In the genomic region with DNA sequence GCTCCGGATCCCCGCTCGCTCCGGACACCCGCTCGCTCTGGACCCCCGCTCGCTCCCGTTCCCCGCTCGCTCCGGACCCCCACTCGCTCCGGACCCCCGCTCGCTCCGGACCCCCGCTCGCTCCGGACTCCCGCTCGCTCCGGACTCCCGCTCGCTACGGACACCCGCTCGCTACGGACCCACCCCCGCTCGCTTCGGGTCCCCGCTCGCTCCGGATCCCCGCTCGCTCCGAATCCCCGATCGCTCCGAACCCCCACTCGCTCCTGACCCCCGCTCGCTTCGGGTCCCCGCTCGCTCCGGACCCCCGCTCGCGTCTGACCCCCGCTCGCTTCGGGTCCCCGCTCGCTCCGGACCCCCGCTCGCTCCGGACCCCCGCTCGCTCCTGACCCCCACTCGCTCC, we compare ENCODE assay signal across 11 mouse cellular contexts. TPM values are rescaled to one million over a fixed set of nuclear protein-coding genes. Genes with fewer than 3 reads are reported as not detected.
DNase-seq lines count a peak whose midpoint lies in the region; ATAC-seq and TF ChIP-seq lines count a peak whose summit lies in the region.
"Not testable (repeated sequence)": the region's sequence is repeated elsewhere in the genome, so short reads cannot be mapped to it uniquely, and the experiment has no call there.
"Had no signal": no experiment of that assay in that cellular context is flagged by ENCODE, and none has a peak within 500 bp of the region (broad histone marks: within the 10 kb centered on the region; RNA-seq: fewer than 3 reads in every experiment).

No protein-coding gene starts in this region.

- TF ChIP-seq POLR2A in testis, adult 2 months (IDR thresholded peaks at IDR 0.05; ENCODE audit: control insufficient read depth, low read depth, low read length), result not testable (repeated sequence)

- peaks cover 60% of the 10 kb centered on the region for H3K27me3 ChIP-seq in embryonic facial prominence, embryonic 12.5 days
- peaks cover 73% of the 10 kb centered on the region for H3K27me3 ChIP-seq in hindbrain, embryonic 12.5 days
- peaks cover 63% of the 10 kb centered on the region for H3K27me3 ChIP-seq in kidney, embryonic 15.5 days
- H3K27me3 ChIP-seq in limb, embryonic 15.5 days, result peaks cover 67% of the 10 kb centered on the region
- H3K27me3 ChIP-seq in lung, embryonic 16.5 days (ENCODE audit: control insufficient read depth, insufficient read depth, low read depth, low read length), result peaks cover 41% of the 10 kb centered on the region
- H3K27me3 ChIP-seq in neural tube, embryonic 12.5 days (replicated peaks), result peaks cover 73% of the 10 kb centered on the region
- not testable (repeated sequence) for H3K27me3 ChIP-seq in testis, adult 2 months (ENCODE audit: control insufficient read depth, insufficient read depth, low read length)

- H3K36me3 ChIP-seq in embryonic facial prominence, embryonic 12.5 days; hindbrain, embryonic 12.5 days; kidney, embryonic 15.5 days; limb, embryonic 15.5 days; lung, embryonic 16.5 days (ENCODE audit: control insufficient read depth, insufficient read depth, low read length); neural tube, embryonic 12.5 days; testis, adult 2 months (ENCODE audit: control insufficient read depth, insufficient read depth, low read length): not testable (repeated sequence)

- not testable (repeated sequence) for H3K9me3 ChIP-seq in embryonic facial prominence, embryonic 12.5 days; hindbrain, embryonic 12.5 days (replicated peaks); kidney, embryonic 15.5 days (replicated peaks); limb, embryonic 15.5 days; lung, embryonic 16.5 days (ENCODE audit: control insufficient read depth, low read length); neural tube, embryonic 12.5 days

- peak overlapping the region; percentile 94 for H3K4me2 ChIP-seq in embryonic facial prominence, embryonic 12.5 days (replicated peaks)
- H3K4me2 ChIP-seq in hindbrain, embryonic 12.5 days (replicated peaks), result peak overlapping the region; percentile 96
- H3K4me2 ChIP-seq in kidney, embryonic 15.5 days, result peak overlapping the region; percentile 94
- peak overlapping the region; percentile 91 for H3K4me2 ChIP-seq in limb, embryonic 15.5 days
- H3K4me2 ChIP-seq in lung, embryonic 16.5 days (ENCODE audit: low read depth, low read length), result peak overlapping the region; percentile 92
- peak overlapping the region; percentile 95 for H3K4me2 ChIP-seq in neural tube, embryonic 12.5 days (replicated peaks)

- not testable (repeated sequence) for ATAC-seq in embryonic facial prominence, embryonic 12.5 days (ENCODE audit: insufficient number of reproducible peaks, insufficient read depth, low FRiP score, low TSS enrichment); hindbrain, embryonic 12.5 days (ENCODE audit: low FRiP score); kidney, embryonic 15.5 days (replicated peaks; ENCODE audit: low FRiP score); limb, embryonic 15.5 days (ENCODE audit: insufficient number of reproducible peaks, low FRiP score, low TSS enrichment, low read depth); lung, embryonic 16.5 days (ENCODE audit: low read depth); neural tube, embryonic 12.5 days (ENCODE audit: low FRiP score, low read depth)

- not testable (repeated sequence) for H3K4me1 ChIP-seq in embryonic facial prominence, embryonic 12.5 days; lung, embryonic 16.5 days (replicated peaks; ENCODE audit: control insufficient read depth, insufficient read depth, low read length); neural tube, embryonic 12.5 days; testis, adult 2 months (ENCODE audit: control insufficient read depth, insufficient read depth, low read length)
- peaks cover 10% of the 10 kb centered on the region for H3K4me1 ChIP-seq in hindbrain, embryonic 12.5 days
- H3K4me1 ChIP-seq in kidney, embryonic 15.5 days, result peaks cover 27% of the 10 kb centered on the region
- peaks cover 27% of the 10 kb centered on the region for H3K4me1 ChIP-seq in limb, embryonic 15.5 days

- H3K4me3 ChIP-seq in embryonic facial prominence, embryonic 12.5 days, result peak overlapping the region; percentile 47
- H3K4me3 ChIP-seq in gastrocnemius, adult 2 months, result peak overlapping the region; percentile 72
- H3K4me3 ChIP-seq in hindbrain, embryonic 12.5 days, result peak overlapping the region; percentile 50
- H3K4me3 ChIP-seq in kidney, embryonic 15.5 days (replicated peaks), result peak overlapping the region; percentile 54
- H3K4me3 ChIP-seq in limb, embryonic 15.5 days, result peak overlapping the region; percentile 43
- H3K4me3 ChIP-seq in lung, embryonic 16.5 days (ENCODE audit: low read length), result peak overlapping the region; percentile 54
- peak overlapping the region; percentile 51 for H3K4me3 ChIP-seq in neural tube, embryonic 12.5 days
- peak overlapping the region; percentile 15; the same call in 1 of the 2 replicates for H3K4me3 ChIP-seq in testis, adult 2 months (ENCODE audit: control insufficient read depth, low read depth, low read length)

- WGBS in embryonic facial prominence, embryonic 12.5 days, result 2% methylated on average over 54 of the region's 63 CpGs
- 1% methylated on average over 51 of the region's 63 CpGs for whole genome bisulfite sequencing in hindbrain, embryonic 12.5 days
- WGBS in kidney, embryonic 15.5 days, result 1% methylated on average over 54 of the region's 63 CpGs
- WGBS in limb, embryonic 15.5 days, result under 1% methylated on average over 62 of the region's 63 CpGs
- WGBS in lung, embryonic 16.5 days, result under 1% methylated on average over 36 of the region's 63 CpGs
- under 1% methylated on average over 61 of the region's 63 CpGs for WGBS in neural tube, embryonic 12.5 days

- not testable (repeated sequence) for H3K27ac ChIP-seq in embryonic facial prominence, embryonic 12.5 days; hindbrain, embryonic 12.5 days; kidney, embryonic 15.5 days; limb, embryonic 15.5 days; lung, embryonic 16.5 days (ENCODE audit: low read length); neural tube, embryonic 12.5 days; testis, adult 2 months (ENCODE audit: control insufficient read depth, insufficient read depth, low read depth, low read length)
- peak overlapping the region; percentile 74 for H3K27ac ChIP-seq in gastrocnemius, adult 2 months

- DNase-seq in gastrocnemius, adult 2 months, result not testable (repeated sequence)

- H3K9ac ChIP-seq in embryonic facial prominence, embryonic 12.5 days, result peak overlapping the region; percentile 42; the same call in 1 of the 2 replicates
- H3K9ac ChIP-seq in hindbrain, embryonic 12.5 days, result peak overlapping the region; percentile 53
- peak overlapping the region; percentile 41 for H3K9ac ChIP-seq in kidney, embryonic 15.5 days
- peak overlapping the region; percentile 14; the same call in 1 of the 2 replicates for H3K9ac ChIP-seq in limb, embryonic 15.5 days
- H3K9ac ChIP-seq in lung, embryonic 16.5 days (ENCODE audit: low read length), result peak overlapping the region; percentile 57
- peak overlapping the region; percentile 40; the same call in 1 of the 2 replicates for H3K9ac ChIP-seq in neural tube, embryonic 12.5 days

- not testable (repeated sequence) for TF ChIP-seq CTCF in gastrocnemius, adult 2 months (IDR thresholded peaks at IDR 0.05); testis, adult 2 months (IDR thresholded peaks at IDR 0.05; ENCODE audit: control insufficient read depth, insufficient read depth, insufficient replicate concordance, low read depth, low read length)

- intact Hi-C loops in gastrocnemius, adult 2 months (cut with DNase I), result not testable (repeated sequence)

RNA-seq across cellular contexts. Expression of gene Slfn5, which starts 20.0 kb away (rescaled TPM):
- polyA plus RNA-seq in embryonic facial prominence, embryonic 12.5 days (2016; fragmentation: Nextera tagmentation; extraction: Ambion mirVana), result 1.2 and 1.3 TPM in 2 replicates
- total RNA-seq in gastrocnemius, adult 2 months (2021), result 10 to 100 TPM; 12.2 to 24.1 TPM
- 1.1 and 1.3 TPM in 2 replicates for polyA plus RNA-seq in hindbrain, embryonic 12.5 days (2016; fragmentation: Nextera tagmentation; extraction: Ambion mirVana)
- 7.4 and 9.8 TPM in 2 replicates for polyA plus RNA-seq in kidney, embryonic 15.5 days (2015; fragmentation: Nextera tagmentation; extraction: Ambion mirVana)
- polyA plus RNA-seq in limb, embryonic 15.5 days (2015; fragmentation: Nextera tagmentation; extraction: Ambion mirVana), result 3.1 and 3.4 TPM in 2 replicates
- 4.1 and 4.5 TPM in 2 replicates for polyA plus RNA-seq in lung, embryonic 16.5 days (2015; fragmentation: Nextera tagmentation; extraction: Ambion mirVana)
- 0.59 and 1.6 TPM in 2 replicates for polyA plus RNA-seq in neural tube, embryonic 12.5 days (2016; fragmentation: Nextera tagmentation; extraction: Ambion mirVana)
- 1.7 and 3.5 TPM in 2 replicates for polyA plus RNA-seq in testis, adult 2 months (2012; rRNA removed)

RNA-seq across cellular contexts. Expression of gene Unc45b, which starts 20.8 kb away (rescaled TPM):
- polyA plus RNA-seq in embryonic facial prominence, embryonic 12.5 days (2016; fragmentation: Nextera tagmentation; extraction: Ambion mirVana), result 8.2 and 8.6 TPM in 2 replicates
- total RNA-seq in gastrocnemius, adult 2 months (2021), result 100 to 1,000 TPM; 169 to 206 TPM
- 1.4 and 4.1 TPM in 2 replicates for polyA plus RNA-seq in hindbrain, embryonic 12.5 days (2016; fragmentation: Nextera tagmentation; extraction: Ambion mirVana)
- polyA plus RNA-seq in kidney, embryonic 15.5 days (2015; fragmentation: Nextera tagmentation; extraction: Ambion mirVana), result 6.0 and 7.1 TPM in 2 replicates
- 15.6 and 35.8 TPM in 2 replicates for polyA plus RNA-seq in limb, embryonic 15.5 days (2015; fragmentation: Nextera tagmentation; extraction: Ambion mirVana)
- 14.5 and 16.2 TPM in 2 replicates for polyA plus RNA-seq in lung, embryonic 16.5 days (2015; fragmentation: Nextera tagmentation; extraction: Ambion mirVana)
- polyA plus RNA-seq in neural tube, embryonic 12.5 days (2016; fragmentation: Nextera tagmentation; extraction: Ambion mirVana), result 5.4 TPM in 2 replicates
- 3.3 and 7.2 TPM in 2 replicates for polyA plus RNA-seq in testis, adult 2 months (2012; rRNA removed)

RNA-seq across cellular contexts. Expression of gene Nle1, which starts 22.9 kb away (rescaled TPM):
- 39.0 and 42.5 TPM in 2 replicates for polyA plus RNA-seq in embryonic facial prominence, embryonic 12.5 days (2016; fragmentation: Nextera tagmentation; extraction: Ambion mirVana)
- 10 to 100 TPM; 11.4 to 15.1 TPM for total RNA-seq in gastrocnemius, adult 2 months (2021)
- polyA plus RNA-seq in hindbrain, embryonic 12.5 days (2016; fragmentation: Nextera tagmentation; extraction: Ambion mirVana), result 32.1 and 32.7 TPM in 2 replicates
- 34.9 and 40.0 TPM in 2 replicates for polyA plus RNA-seq in kidney, embryonic 15.5 days (2015; fragmentation: Nextera tagmentation; extraction: Ambion mirVana)
- polyA plus RNA-seq in limb, embryonic 15.5 days (2015; fragmentation: Nextera tagmentation; extraction: Ambion mirVana), result 31.6 and 32.4 TPM in 2 replicates
- polyA plus RNA-seq in lung, embryonic 16.5 days (2015; fragmentation: Nextera tagmentation; extraction: Ambion mirVana), result 23.6 and 30.5 TPM in 2 replicates
- 29.6 and 31.5 TPM in 2 replicates for polyA plus RNA-seq in neural tube, embryonic 12.5 days (2016; fragmentation: Nextera tagmentation; extraction: Ambion mirVana)
- 9.6 and 9.7 TPM in 2 replicates for polyA plus RNA-seq in testis, adult 2 months (2012; rRNA removed)

RNA-seq across cellular contexts. Expression of gene Fndc8, which starts 39.2 kb away (rescaled TPM):
- polyA plus RNA-seq in embryonic facial prominence, embryonic 12.5 days (2016; fragmentation: Nextera tagmentation; extraction: Ambion mirVana), result 0.19 and 0.31 TPM in 2 replicates
- total RNA-seq in gastrocnemius, adult 2 months (2021), result not detected
- 0.65 and 0.68 TPM in 2 replicates for polyA plus RNA-seq in hindbrain, embryonic 12.5 days (2016; fragmentation: Nextera tagmentation; extraction: Ambion mirVana)
- polyA plus RNA-seq in kidney, embryonic 15.5 days (2015; fragmentation: Nextera tagmentation; extraction: Ambion mirVana), result 0.18 and 0.39 TPM in 2 replicates
- 0.12 and 0.37 TPM in 2 replicates for polyA plus RNA-seq in limb, embryonic 15.5 days (2015; fragmentation: Nextera tagmentation; extraction: Ambion mirVana)
- polyA plus RNA-seq in lung, embryonic 16.5 days (2015; fragmentation: Nextera tagmentation; extraction: Ambion mirVana), result 0.09 and 0.20 TPM in 2 replicates
- 0.39 and 0.54 TPM in 2 replicates for polyA plus RNA-seq in neural tube, embryonic 12.5 days (2016; fragmentation: Nextera tagmentation; extraction: Ambion mirVana)
- 134 and 144 TPM in 2 replicates for polyA plus RNA-seq in testis, adult 2 months (2012; rRNA removed)
- total RNA-seq: adrenal gland, postnatal 36 days; gastrocnemius, postnatal 4 days; hematopoietic stem cell, adult 5-6 weeks had no signal

RNA-seq across cellular contexts. Expression of gene Rad51d, which starts 40.7 kb away (rescaled TPM):
- polyA plus RNA-seq in embryonic facial prominence, embryonic 12.5 days (2016; fragmentation: Nextera tagmentation; extraction: Ambion mirVana), result 11.0 and 11.3 TPM in 2 replicates
- total RNA-seq in gastrocnemius, adult 2 months (2021), result 1 to 10 TPM; 2.7 to 3.6 TPM
- 10.9 and 12.6 TPM in 2 replicates for polyA plus RNA-seq in hindbrain, embryonic 12.5 days (2016; fragmentation: Nextera tagmentation; extraction: Ambion mirVana)
- polyA plus RNA-seq in kidney, embryonic 15.5 days (2015; fragmentation: Nextera tagmentation; extraction: Ambion mirVana), result 11.1 and 13.9 TPM in 2 replicates
- polyA plus RNA-seq in limb, embryonic 15.5 days (2015; fragmentation: Nextera tagmentation; extraction: Ambion mirVana), result 12.7 and 15.4 TPM in 2 replicates
- 13.2 and 14.0 TPM in 2 replicates for polyA plus RNA-seq in lung, embryonic 16.5 days (2015; fragmentation: Nextera tagmentation; extraction: Ambion mirVana)
- polyA plus RNA-seq in neural tube, embryonic 12.5 days (2016; fragmentation: Nextera tagmentation; extraction: Ambion mirVana), result 12.6 and 13.5 TPM in 2 replicates
- polyA plus RNA-seq in testis, adult 2 months (2012; rRNA removed), result 13.8 and 15.1 TPM in 2 replicates

Comparison
In these comparisons a context has a peak if more than half of its experiments do, and no peak if none do; other contexts are left out.
1. H3K4me3 ChIP-seq: peak in every context shown above with its lines; median percentile 72 in gastrocnemius, adult 2 months; 54 in kidney, embryonic 15.5 days; 54 in lung, embryonic 16.5 days; 51 in neural tube, embryonic 12.5 days; 50 in hindbrain, embryonic 12.5 days; 47 in embryonic facial prominence, embryonic 12.5 days; 43 in limb, embryonic 15.5 days; 15 in testis, adult 2 months.